Mouse (Mus musculus): ENCODE results near the gene Ergic3. TPM values are rescaled to one million over a fixed set of nuclear protein-coding genes. Genes with fewer than 3 reads are reported as not detected.
A peak's percentile ranks its signal among the peaks of the same experiment; 100 is the strongest.

The Ergic3 gene
- 317 TPM in 2 replicates for polyA plus RNA-seq (2012; rRNA removed)

GRCm38 (mm10) chr2:156007888-156008532 lies at the start of gene Ergic3, which contains the start of gene 6430550D23Rik:
Ergic3 (plus strand) TSS chr2:156008045.
6430550D23Rik (minus strand) TSS chr2:156007977.
- peak; percentile 97 for DNase-seq (ENCODE audit: extremely low spot score in 1 of 2, low spot score in 1 of 2)

DNA sequence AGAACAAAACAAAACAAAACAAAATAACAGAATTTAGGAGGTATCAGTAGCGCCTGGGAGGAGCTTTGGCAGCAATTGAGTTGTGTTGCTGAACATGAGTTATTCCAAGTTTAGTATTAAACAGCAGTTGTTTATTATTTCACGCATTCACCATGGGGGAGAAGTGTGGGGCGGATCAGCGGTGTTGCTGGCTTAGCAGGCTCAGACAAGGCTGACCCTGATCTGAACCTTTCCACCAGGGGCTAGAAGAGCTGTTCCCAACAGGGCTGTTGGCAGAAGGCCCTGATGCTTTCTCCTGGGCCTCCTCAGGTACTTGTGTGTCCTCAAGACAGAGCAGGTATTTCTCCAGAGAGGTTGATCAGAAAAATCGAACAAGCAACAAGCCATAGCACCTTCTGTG lies 47.9 kb upstream of the Ergic3 start:
- no peak for DNase-seq (ENCODE audit: extremely low spot score in 1 of 2, low spot score in 1 of 2)

- DNase-seq (ENCODE audit: extremely low spot score in 1 of 2, low spot score in 1 of 2), result no peak
Measured at GRCm38 (mm10) chr2:155961862-155962261, 46.0 kb upstream of the Ergic3 start.

- peak in 1 of 2 experiments; percentile 60 for DNase-seq (ENCODE audit: extremely low spot score in 1 of 2, low spot score in 1 of 2)
Measured at GRCm38 (mm10) chr2:155962991-155963390, 44.9 kb upstream of the Ergic3 start.

- no peak for DNase-seq (ENCODE audit: extremely low spot score in 1 of 2, low spot score in 1 of 2)
Measured at GRCm38 (mm10) chr2:155973348-155973747, 34.5 kb upstream of the Ergic3 start.

DNA sequence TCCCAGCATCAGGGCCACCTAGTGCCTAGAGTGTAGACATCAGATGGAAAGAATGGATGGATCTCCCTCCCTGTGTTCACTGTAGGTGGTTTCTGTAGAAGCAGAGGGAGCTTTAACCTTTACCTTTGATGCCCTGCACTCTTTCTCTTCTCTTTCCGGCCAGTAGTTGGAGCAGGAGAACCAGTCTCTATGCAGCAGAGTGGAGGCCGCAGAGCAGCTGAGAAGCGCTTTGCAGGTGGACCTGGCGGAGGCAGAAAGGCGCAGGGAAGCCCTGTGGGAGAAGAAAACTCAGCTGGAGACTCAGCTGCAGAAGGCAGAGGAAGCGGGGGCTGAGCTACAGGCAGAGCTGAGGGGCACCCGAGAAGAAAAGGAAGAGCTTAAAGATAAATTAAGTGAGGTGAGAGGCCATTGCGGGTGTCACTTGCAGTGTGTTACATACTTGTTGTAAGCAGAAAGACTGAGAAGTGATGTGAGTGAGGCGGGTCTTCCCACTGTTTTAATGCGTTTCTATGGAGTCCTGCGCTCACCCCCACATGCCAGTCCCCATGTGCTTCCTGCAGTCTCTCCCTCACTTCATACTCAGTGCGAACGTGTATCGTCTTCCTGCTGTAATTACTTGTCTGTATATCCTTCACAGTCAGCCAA lies 33.6 kb upstream of the Ergic3 start:
- DNase-seq (ENCODE audit: extremely low spot score in 1 of 2, low spot score in 1 of 2), result peak in 1 of 2 experiments; percentile 28

DNA sequence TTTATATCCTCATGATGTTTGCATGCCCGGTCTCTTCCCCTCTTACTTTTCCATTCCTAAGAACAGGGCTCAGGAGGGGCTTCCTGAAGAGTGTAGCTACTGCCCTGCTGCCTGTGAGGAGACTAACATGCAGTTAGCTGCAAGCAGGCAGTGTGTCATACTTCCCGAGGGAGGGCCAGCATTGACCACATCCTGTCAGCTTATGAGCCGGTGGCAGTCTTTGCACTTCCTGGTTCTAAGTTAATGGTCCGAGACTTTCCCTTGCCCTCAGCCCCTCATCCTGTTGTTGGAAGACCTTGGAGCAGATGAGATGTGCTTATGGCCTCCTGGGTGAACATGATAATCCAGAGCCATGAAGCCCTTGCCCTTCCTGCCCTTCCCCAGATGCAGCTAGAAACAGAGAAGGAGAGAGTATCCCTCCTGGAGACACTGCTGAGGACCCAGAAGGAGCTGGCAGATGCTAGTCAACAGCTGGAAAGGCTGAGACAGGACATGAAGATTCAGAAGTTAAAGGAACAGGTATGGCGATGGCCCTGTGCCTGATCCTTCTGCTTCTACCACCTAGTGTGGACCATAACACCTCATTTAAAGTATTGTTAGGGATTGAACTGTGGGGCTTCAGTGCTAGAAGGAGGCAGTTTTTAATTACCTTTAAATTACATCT lies 28.4 kb upstream of the Ergic3 start:
- no peak for DNase-seq (ENCODE audit: extremely low spot score in 1 of 2, low spot score in 1 of 2)

DNA sequence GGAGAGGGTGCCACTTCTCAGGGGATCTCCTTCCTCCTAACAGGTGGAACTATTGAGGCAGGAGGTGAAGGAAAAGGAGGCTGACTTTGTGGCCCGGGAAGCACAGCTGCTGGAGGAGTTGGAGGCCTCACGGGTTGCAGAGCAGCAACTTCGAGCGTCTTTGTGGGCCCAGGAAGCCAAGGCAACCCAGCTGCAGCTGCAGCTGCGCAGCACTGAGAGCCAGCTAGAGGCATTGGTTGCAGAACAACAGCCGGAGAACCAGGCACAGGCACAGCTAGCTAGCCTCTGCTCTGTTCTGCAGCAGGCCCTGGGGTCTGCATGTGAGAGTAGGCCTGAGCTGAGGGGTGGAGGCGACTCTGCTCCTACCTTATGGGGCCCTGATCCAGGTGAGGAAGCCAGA lies 22.1 kb upstream of the Ergic3 start:
- DNase-seq (ENCODE audit: extremely low spot score in 1 of 2, low spot score in 1 of 2), result no peak

- no peak for DNase-seq (ENCODE audit: extremely low spot score in 1 of 2, low spot score in 1 of 2)
Measured at GRCm38 (mm10) chr2:155987131-155987530, 20.7 kb upstream of the Ergic3 start.

- no peak for DNase-seq (ENCODE audit: extremely low spot score in 1 of 2, low spot score in 1 of 2)
Measured at GRCm38 (mm10) chr2:155989085-155989484, 18.8 kb upstream of the Ergic3 start.

GRCm38 (mm10) chr2:155991151-155991550 lies 16.7 kb upstream of the Ergic3 start:
- no peak for DNase-seq (ENCODE audit: extremely low spot score in 1 of 2, low spot score in 1 of 2)

GRCm38 (mm10) chr2:155991863-155992321 lies 16.0 kb upstream of the Ergic3 start:
- peak; percentile 30 to 44 for DNase-seq (ENCODE audit: extremely low spot score in 1 of 2, low spot score in 1 of 2)

- DNase-seq (ENCODE audit: extremely low spot score in 1 of 2, low spot score in 1 of 2), result no peak
Measured at GRCm38 (mm10) chr2:156005393-156005792, 2.5 kb upstream of the Ergic3 start.

- no peak for DNase-seq (ENCODE audit: extremely low spot score in 1 of 2, low spot score in 1 of 2)
Measured at GRCm38 (mm10) chr2:156018106-156018505, 10.3 kb downstream of the Ergic3 start.

DNA sequence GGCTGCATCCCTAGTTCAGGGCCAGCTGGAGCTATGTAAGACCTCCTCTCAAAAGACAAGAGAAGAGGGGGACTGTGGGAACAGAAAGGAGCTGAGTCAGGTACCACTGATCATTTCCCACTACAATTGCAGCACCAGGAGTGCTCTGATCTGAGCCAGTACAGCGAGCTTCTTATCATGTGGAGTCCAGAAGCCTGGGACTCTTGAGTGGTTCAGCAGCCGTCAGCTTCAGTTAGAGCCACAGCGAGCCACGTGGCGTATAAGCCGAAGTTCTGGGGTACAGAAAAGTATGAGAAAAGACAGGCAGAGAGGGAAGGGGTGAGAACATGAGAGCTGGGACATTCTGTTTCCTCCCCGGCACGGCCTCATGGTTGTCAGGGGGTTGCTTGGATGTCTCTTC lies 13.4 kb downstream of the Ergic3 start:
- DNase-seq (ENCODE audit: extremely low spot score in 1 of 2, low spot score in 1 of 2), result no peak

DNA sequence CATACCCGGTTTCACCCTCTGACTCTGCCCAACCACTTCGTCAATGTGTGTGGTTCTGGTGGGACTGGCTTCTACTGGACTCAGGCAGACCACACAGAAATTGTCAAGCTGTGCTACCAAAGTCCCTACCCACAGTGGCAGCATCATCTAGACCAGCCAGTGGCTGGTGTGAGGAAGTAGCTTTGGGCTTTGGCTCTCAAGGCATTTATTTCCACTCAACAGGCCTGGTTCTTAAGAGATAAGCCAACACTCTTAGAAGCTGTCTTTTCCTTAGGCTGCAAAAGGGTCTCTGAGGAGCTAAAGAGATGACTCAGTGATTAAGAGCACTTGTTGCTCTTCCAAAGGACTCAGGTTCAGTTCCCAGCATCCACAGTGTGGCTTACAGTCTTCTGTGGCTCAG lies 13.9 kb downstream of the Ergic3 start:
- no peak for DNase-seq (ENCODE audit: extremely low spot score in 1 of 2, low spot score in 1 of 2)

- DNase-seq (ENCODE audit: extremely low spot score in 1 of 2, low spot score in 1 of 2), result no peak
Measured at GRCm38 (mm10) chr2:156025482-156025881, 17.6 kb downstream of the Ergic3 start.

DNA sequence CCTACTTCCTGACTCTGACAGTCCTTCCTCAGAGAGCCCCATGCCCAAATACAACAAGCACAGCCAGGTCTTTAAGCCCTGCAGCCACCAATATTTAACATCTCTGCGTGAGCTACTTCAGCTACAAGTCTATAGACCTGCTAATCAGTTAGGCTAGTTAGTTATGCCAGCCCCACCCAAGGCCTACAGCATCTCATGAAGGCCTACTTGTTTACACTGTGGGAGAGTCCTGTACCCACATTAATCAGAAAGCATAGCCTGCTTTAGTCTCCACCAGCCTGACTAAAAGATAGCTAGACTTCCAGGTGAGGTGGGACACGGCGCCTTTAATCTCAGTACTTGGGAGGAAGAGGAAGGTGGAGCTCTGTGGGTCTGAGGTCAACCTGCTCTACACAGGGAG lies 31.5 kb downstream of the Ergic3 start:
- DNase-seq (ENCODE audit: extremely low spot score in 1 of 2, low spot score in 1 of 2), result no peak

DNA sequence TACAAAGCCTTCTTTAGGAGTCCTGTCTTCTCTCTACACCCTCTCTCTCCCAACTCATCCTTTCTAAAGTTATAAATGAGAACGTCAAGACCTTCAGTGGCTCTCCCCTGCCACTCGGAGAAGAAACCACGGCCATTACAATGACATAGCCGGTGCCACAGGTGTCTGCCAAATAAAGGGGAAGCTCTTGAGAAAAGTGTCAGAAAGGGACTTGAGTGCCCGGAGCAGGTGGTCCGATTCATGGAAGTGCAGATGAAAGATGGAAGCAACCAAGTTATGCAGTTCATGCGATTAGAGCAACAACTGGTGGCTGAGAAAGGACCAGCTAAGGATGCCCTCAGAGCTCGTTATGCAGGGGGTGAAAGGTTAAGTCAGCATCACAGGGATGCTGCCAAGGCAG lies 35.1 kb downstream of the Ergic3 start:
- no peak for DNase-seq (ENCODE audit: extremely low spot score in 1 of 2, low spot score in 1 of 2)

DNA sequence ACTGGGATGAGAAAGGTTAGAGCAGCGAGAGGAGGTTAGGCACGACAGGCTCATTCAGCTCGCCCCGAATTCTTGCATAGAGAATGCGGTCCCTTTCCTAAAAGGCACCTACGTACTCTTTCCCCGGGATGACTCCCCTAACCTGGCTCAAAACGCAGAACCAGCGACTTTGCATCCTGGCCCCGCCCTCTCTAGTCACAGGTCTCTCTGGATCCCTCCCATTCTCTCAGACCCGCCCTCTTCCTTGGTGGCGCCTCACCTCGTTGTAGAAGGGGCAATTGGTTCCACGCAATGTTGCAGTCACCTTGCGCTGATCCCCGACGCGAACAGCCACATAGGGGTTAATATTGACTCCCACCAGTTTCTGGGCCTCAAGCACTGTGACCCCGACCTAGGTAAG lies 40.1 kb downstream of the Ergic3 start:
- DNase-seq (ENCODE audit: extremely low spot score in 1 of 2, low spot score in 1 of 2), result no peak

GRCm38 (mm10) chr2:156052816-156053215 lies 45.0 kb downstream of the Ergic3 start, which contains the start of gene Fer1l4:
Fer1l4 (minus strand) TSS chr2:156052947.
- no peak for DNase-seq (ENCODE audit: extremely low spot score in 1 of 2, low spot score in 1 of 2)
